23 mouse cellular contexts compared by ENCODE assay signal in the genomic region with DNA sequence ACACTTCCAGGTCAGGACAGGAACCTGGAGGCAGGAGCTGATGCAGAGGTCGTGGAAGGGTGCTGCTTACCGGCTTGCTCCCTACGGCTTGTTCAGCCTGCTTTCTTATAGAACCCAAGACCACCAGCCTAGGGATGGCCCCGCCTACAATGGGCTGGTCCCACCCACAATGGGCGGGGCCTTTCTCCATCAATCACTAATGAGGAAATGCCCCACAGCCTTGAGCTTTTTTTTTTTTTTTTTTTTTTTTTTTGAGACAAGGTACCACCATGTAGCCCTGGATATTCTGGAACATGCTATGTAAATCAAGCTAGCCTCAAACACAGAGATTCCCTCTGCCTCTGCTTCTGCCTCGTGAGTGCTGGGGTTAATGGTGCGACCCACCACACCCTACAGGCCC. TPM values are rescaled to one million over a fixed set of nuclear protein-coding genes. Genes with fewer than 3 reads are reported as not detected.
DNase-seq lines count a peak whose midpoint lies in the region; ATAC-seq lines count a peak whose summit lies in the region.
"Had no signal": no experiment of that assay in that cellular context is flagged by ENCODE, and none has a peak within 500 bp of the region (broad histone marks: within the 10 kb centered on the region; RNA-seq: fewer than 3 reads in every experiment).

No protein-coding gene starts in this region.

- peaks cover 8% of the 10 kb centered on the region for H3K36me3 ChIP-seq in intestine, embryonic 15.5 days
- peaks cover 4% of the 10 kb centered on the region; the same call in 1 of the 2 replicates for H3K36me3 ChIP-seq in intestine, embryonic 16.5 days (ENCODE audit: control insufficient read depth, insufficient read depth, low read length)
- peaks cover 2% of the 10 kb centered on the region; the same call in 1 of the 2 replicates for H3K36me3 ChIP-seq in ES-E14 (ENCODE audit: control insufficient read depth, insufficient read depth, low read length, poor library complexity, severe bottlenecking)
- peaks cover 20% of the 10 kb centered on the region for H3K36me3 ChIP-seq in embryonic facial prominence, embryonic 10.5 days (replicated peaks)
- H3K36me3 ChIP-seq in limb, embryonic 13.5 days: peaks cover 16% of the 10 kb centered on the region
- peaks cover 16% of the 10 kb centered on the region for H3K36me3 ChIP-seq in hindbrain, embryonic 14.5 days (replicated peaks; ENCODE audit: control insufficient read depth, insufficient read depth)

- H3K4me3 ChIP-seq in intestine, embryonic 15.5 days (replicated peaks): no peak overlapping the region
- H3K4me3 ChIP-seq in intestine, embryonic 16.5 days (ENCODE audit: low read length): no peak overlapping the region
- no peak overlapping the region for H3K4me3 ChIP-seq in ES-E14 (ENCODE audit: insufficient read depth in 1 of 2, low read depth in 1 of 2, low read length in 2 of 2, poor library complexity in 1 of 2, severe bottlenecking in 1 of 2)
- no peak overlapping the region for H3K4me3 ChIP-seq in embryonic facial prominence, embryonic 10.5 days
- H3K4me3 ChIP-seq in limb, embryonic 13.5 days: no peak overlapping the region
- H3K4me3 ChIP-seq in hindbrain, embryonic 14.5 days (replicated peaks; ENCODE audit: low read length): no peak overlapping the region
- H3K4me3 ChIP-seq: embryonic facial prominence, embryonic 13.5 days; forebrain, embryonic 13.5 days; gastrocnemius, adult 2 months; heart, embryonic 13.5 days; hindbrain, embryonic 12.5 days had no signal

- WGBS in intestine, embryonic 15.5 days: 81% methylated on average over 7 of the region's 7 CpGs
- 82% methylated on average over 7 of the region's 7 CpGs for WGBS in intestine, embryonic 16.5 days
- 75% methylated on average over 7 of the region's 7 CpGs for WGBS in embryonic facial prominence, embryonic 10.5 days
- WGBS in limb, embryonic 13.5 days: 87% methylated on average over 7 of the region's 7 CpGs
- 81% methylated on average over 7 of the region's 7 CpGs for WGBS in hindbrain, embryonic 14.5 days

- H3K9me3 ChIP-seq in intestine, embryonic 15.5 days: no peaks in the 10 kb centered on the region
- H3K9me3 ChIP-seq in intestine, embryonic 16.5 days (ENCODE audit: control insufficient read depth, low read length): no peaks in the 10 kb centered on the region
- no peaks in the 10 kb centered on the region for H3K9me3 ChIP-seq in ES-E14 (ENCODE audit: control insufficient read depth, insufficient read depth, low read depth, low read length)
- H3K9me3 ChIP-seq in embryonic facial prominence, embryonic 10.5 days: no peaks in the 10 kb centered on the region
- H3K9me3 ChIP-seq in limb, embryonic 13.5 days: no peaks in the 10 kb centered on the region
- no peaks in the 10 kb centered on the region for H3K9me3 ChIP-seq in hindbrain, embryonic 14.5 days (ENCODE audit: control insufficient read depth, low read length)
- H3K9me3 ChIP-seq: embryonic facial prominence, embryonic 13.5 days; forebrain, embryonic 13.5 days; heart, embryonic 13.5 days; hindbrain, embryonic 12.5 days had no signal

- H3K27ac ChIP-seq in intestine, embryonic 15.5 days: 0 out of 2 replicates have a peak overlapping the region, but pooled peaks have one; percentile 22
- no peak overlapping the region for H3K27ac ChIP-seq in intestine, embryonic 16.5 days (ENCODE audit: low read length)
- H3K27ac ChIP-seq in ES-E14 (ENCODE audit: insufficient read depth, low read depth, low read length, poor library complexity, severe bottlenecking): no peak overlapping the region
- peak overlapping the region; percentile 20; the same call in 1 of the 2 replicates for H3K27ac ChIP-seq in embryonic facial prominence, embryonic 10.5 days (replicated peaks)
- peak overlapping the region; percentile 67; the same call in 1 of the 2 replicates for H3K27ac ChIP-seq in limb, embryonic 13.5 days
- H3K27ac ChIP-seq in hindbrain, embryonic 14.5 days: no peak overlapping the region
- H3K27ac ChIP-seq: forebrain, embryonic 13.5 days; heart, embryonic 13.5 days; hindbrain, embryonic 12.5 days; hindbrain, postnatal 0 days had no signal

- in situ Hi-C loops in ES-E14 (cut with MboI; ENCODE audit: low sequenced_read_pairs in 2 of 2, unreplicated experiment in 2 of 2): no loop called here

- no peak overlapping the region for H3K4me2 ChIP-seq in intestine, embryonic 15.5 days (replicated peaks)
- H3K4me2 ChIP-seq in intestine, embryonic 16.5 days (ENCODE audit: low read depth, low read length): no peak overlapping the region
- no peak overlapping the region for H3K4me2 ChIP-seq in limb, embryonic 13.5 days (replicated peaks)
- H3K4me2 ChIP-seq in hindbrain, embryonic 14.5 days (replicated peaks): no peak overlapping the region
- H3K4me2 ChIP-seq: embryonic facial prominence, embryonic 13.5 days; forebrain, embryonic 13.5 days; heart, embryonic 13.5 days; hindbrain, embryonic 12.5 days had no signal

- ATAC-seq in intestine, embryonic 15.5 days: no peak
- ATAC-seq in intestine, embryonic 16.5 days: no peak
- ATAC-seq in limb, embryonic 13.5 days (ENCODE audit: low FRiP score, low read depth): no peak
- ATAC-seq in hindbrain, embryonic 14.5 days (ENCODE audit: low FRiP score): no peak
- ATAC-seq: activated CD4-positive, CD25-positive, alpha-beta regulatory T cell, adult 4 months; forebrain, embryonic 13.5 days; forebrain, postnatal 0 days; hindbrain, postnatal 0 days had no signal

- H3K4me1 ChIP-seq in intestine, embryonic 15.5 days (replicated peaks): peaks cover 11% of the 10 kb centered on the region
- peaks cover 6% of the 10 kb centered on the region for H3K4me1 ChIP-seq in intestine, embryonic 16.5 days (ENCODE audit: control insufficient read depth, insufficient read depth, low read length)
- no peaks in the 10 kb centered on the region for H3K4me1 ChIP-seq in ES-E14 (ENCODE audit: control insufficient read depth in 2 of 2, insufficient read depth in 2 of 2, low read length in 2 of 2, poor library complexity in 1 of 2)
- H3K4me1 ChIP-seq in embryonic facial prominence, embryonic 10.5 days: peaks cover 43% of the 10 kb centered on the region
- H3K4me1 ChIP-seq in limb, embryonic 13.5 days: peaks cover 44% of the 10 kb centered on the region
- no peaks in the 10 kb centered on the region for H3K4me1 ChIP-seq in hindbrain, embryonic 14.5 days (replicated peaks; ENCODE audit: control insufficient read depth, insufficient read depth, low read length)
- H3K4me1 ChIP-seq: forebrain, embryonic 13.5 days had no signal

- no peak for DNase-seq in ES-E14 (ENCODE audit: low read depth, low spot score)
- no peak for DNase-seq in embryonic facial prominence, embryonic 10.5 days (ENCODE audit: low spot score)
- no peak for DNase-seq in hindbrain, embryonic 14.5 days (ENCODE audit: low spot score)
- no peak for DNase-seq in heart, adult 9 months (ENCODE audit: low spot score in 2 of 2)
- DNase-seq in yolk sac, embryonic 10.5 days (ENCODE audit: low spot score): no peak
- DNase-seq: adrenal gland, adult 2 months; adrenal gland, postnatal 25 days; cerebellum, adult 18-20 months; cerebellum, adult 9-11 months; embryo, embryonic 11 days; forebrain, postnatal 0 days; gastrocnemius, postnatal 25 days; heart, postnatal 4 days had no signal

- no peaks in the 10 kb centered on the region; the same call in 1 of the 2 replicates for H3K27me3 ChIP-seq in intestine, embryonic 15.5 days (replicated peaks)
- no peaks in the 10 kb centered on the region for H3K27me3 ChIP-seq in intestine, embryonic 16.5 days (replicated peaks; ENCODE audit: control insufficient read depth, insufficient read depth, low read length)
- H3K27me3 ChIP-seq in embryonic facial prominence, embryonic 10.5 days (replicated peaks; ENCODE audit: low read depth, poor library complexity, severe bottlenecking): peaks cover 12% of the 10 kb centered on the region
- no peaks in the 10 kb centered on the region for H3K27me3 ChIP-seq in limb, embryonic 13.5 days
- H3K27me3 ChIP-seq in hindbrain, embryonic 14.5 days (ENCODE audit: control insufficient read depth, insufficient read depth, low read length): no peaks in the 10 kb centered on the region; the same call in 1 of the 2 replicates
- H3K27me3 ChIP-seq: embryonic facial prominence, embryonic 13.5 days had no signal

- no peak overlapping the region for H3K9ac ChIP-seq in intestine, embryonic 15.5 days
- no peak overlapping the region for H3K9ac ChIP-seq in intestine, embryonic 16.5 days (ENCODE audit: low read depth, low read length)
- no peak overlapping the region for H3K9ac ChIP-seq in ES-E14 (ENCODE audit: insufficient read depth, low read depth, low read length, poor library complexity, severe bottlenecking)
- H3K9ac ChIP-seq in limb, embryonic 13.5 days: no peak overlapping the region
- H3K9ac ChIP-seq in hindbrain, embryonic 14.5 days: no peak overlapping the region
- H3K9ac ChIP-seq: embryonic facial prominence, embryonic 13.5 days; forebrain, embryonic 13.5 days; forebrain, postnatal 0 days; heart, embryonic 13.5 days; hindbrain, embryonic 12.5 days had no signal

RNA-seq across cellular contexts. Expression of gene Iscu, which starts 9.3 kb away (rescaled TPM):
- polyA plus RNA-seq in intestine, embryonic 15.5 days (2015; fragmentation: Nextera tagmentation; extraction: Ambion mirVana): 107 and 115 TPM in 2 replicates
- polyA plus RNA-seq in intestine, embryonic 16.5 days (2015; fragmentation: Nextera tagmentation; extraction: Ambion mirVana): 99.0 and 114 TPM in 2 replicates
- total RNA-seq in ES-E14 (2012; rRNA removed): 78.4 and 80.1 TPM in 2 replicates
- 99.7 and 103 TPM in 2 replicates for polyA plus RNA-seq in embryonic facial prominence, embryonic 10.5 days (2016; fragmentation: Nextera tagmentation; extraction: Ambion mirVana)
- polyA plus RNA-seq in limb, embryonic 13.5 days (2015; fragmentation: Nextera tagmentation; extraction: Ambion mirVana): 96.3 and 98.5 TPM in 2 replicates
- polyA plus RNA-seq in hindbrain, embryonic 14.5 days (2014; fragmentation: Nextera tagmentation; extraction: Ambion mirVana): 81.5 and 92.4 TPM in 2 replicates

RNA-seq across cellular contexts. Expression of gene Sart3, which starts 9.6 kb away (rescaled TPM):
- 40.2 and 43.8 TPM in 2 replicates for polyA plus RNA-seq in intestine, embryonic 15.5 days (2015; fragmentation: Nextera tagmentation; extraction: Ambion mirVana)
- polyA plus RNA-seq in intestine, embryonic 16.5 days (2015; fragmentation: Nextera tagmentation; extraction: Ambion mirVana): 30.2 and 30.6 TPM in 2 replicates
- 78.0 and 100 TPM in 2 replicates for total RNA-seq in ES-E14 (2012; rRNA removed)
- 79.0 and 80.9 TPM in 2 replicates for polyA plus RNA-seq in embryonic facial prominence, embryonic 10.5 days (2016; fragmentation: Nextera tagmentation; extraction: Ambion mirVana)
- 59.8 and 60.2 TPM in 2 replicates for polyA plus RNA-seq in limb, embryonic 13.5 days (2015; fragmentation: Nextera tagmentation; extraction: Ambion mirVana)
- polyA plus RNA-seq in hindbrain, embryonic 14.5 days (2014; fragmentation: Nextera tagmentation; extraction: Ambion mirVana): 33.0 and 37.1 TPM in 2 replicates

RNA-seq across cellular contexts. Expression of gene Tmem119, which starts 18.4 kb away (rescaled TPM):
- 57.5 and 61.9 TPM in 2 replicates for polyA plus RNA-seq in intestine, embryonic 15.5 days (2015; fragmentation: Nextera tagmentation; extraction: Ambion mirVana)
- 56.6 and 63.7 TPM in 2 replicates for polyA plus RNA-seq in intestine, embryonic 16.5 days (2015; fragmentation: Nextera tagmentation; extraction: Ambion mirVana)
- 3.3 and 7.1 TPM in 2 replicates for total RNA-seq in ES-E14 (2012; rRNA removed)
- polyA plus RNA-seq in embryonic facial prominence, embryonic 10.5 days (2016; fragmentation: Nextera tagmentation; extraction: Ambion mirVana): 72.7 and 83.3 TPM in 2 replicates
- 221 and 237 TPM in 2 replicates for polyA plus RNA-seq in limb, embryonic 13.5 days (2015; fragmentation: Nextera tagmentation; extraction: Ambion mirVana)
- polyA plus RNA-seq in hindbrain, embryonic 14.5 days (2014; fragmentation: Nextera tagmentation; extraction: Ambion mirVana): 4.8 and 5.0 TPM in 2 replicates
- polyA plus RNA-seq: activated CD4-positive, CD25-positive, alpha-beta regulatory T cell, adult 4 months had no signal

RNA-seq across cellular contexts. Expression of gene Ficd, which starts 46.3 kb away (rescaled TPM):
- 5.4 and 6.2 TPM in 2 replicates for polyA plus RNA-seq in intestine, embryonic 15.5 days (2015; fragmentation: Nextera tagmentation; extraction: Ambion mirVana)
- 5.6 and 7.1 TPM in 2 replicates for polyA plus RNA-seq in intestine, embryonic 16.5 days (2015; fragmentation: Nextera tagmentation; extraction: Ambion mirVana)
- 8.6 and 10.5 TPM in 2 replicates for total RNA-seq in ES-E14 (2012; rRNA removed)
- 3.6 and 4.0 TPM in 2 replicates for polyA plus RNA-seq in embryonic facial prominence, embryonic 10.5 days (2016; fragmentation: Nextera tagmentation; extraction: Ambion mirVana)
- polyA plus RNA-seq in limb, embryonic 13.5 days (2015; fragmentation: Nextera tagmentation; extraction: Ambion mirVana): 5.8 and 6.4 TPM in 2 replicates
- polyA plus RNA-seq in hindbrain, embryonic 14.5 days (2014; fragmentation: Nextera tagmentation; extraction: Ambion mirVana): 7.0 and 7.5 TPM in 2 replicates

RNA-seq across cellular contexts. Expression of gene Selplg, which starts 50.6 kb away (rescaled TPM):
- 3.4 and 4.4 TPM in 2 replicates for polyA plus RNA-seq in intestine, embryonic 15.5 days (2015; fragmentation: Nextera tagmentation; extraction: Ambion mirVana)
- 6.8 and 7.5 TPM in 2 replicates for polyA plus RNA-seq in intestine, embryonic 16.5 days (2015; fragmentation: Nextera tagmentation; extraction: Ambion mirVana)
- 0.31 and 1.3 TPM in 2 replicates for total RNA-seq in ES-E14 (2012; rRNA removed)
- polyA plus RNA-seq in embryonic facial prominence, embryonic 10.5 days (2016; fragmentation: Nextera tagmentation; extraction: Ambion mirVana): 0.58 and 0.83 TPM in 2 replicates
- polyA plus RNA-seq in limb, embryonic 13.5 days (2015; fragmentation: Nextera tagmentation; extraction: Ambion mirVana): 2.5 TPM in 2 replicates
- 1.6 and 2.4 TPM in 2 replicates for polyA plus RNA-seq in hindbrain, embryonic 14.5 days (2014; fragmentation: Nextera tagmentation; extraction: Ambion mirVana)

Comparison
In these comparisons a context has a peak if more than half of its experiments do, and no peak if none do; other contexts are left out.
1. H3K27ac ChIP-seq: peak in intestine, embryonic 15.5 days (single experiment), embryonic facial prominence, embryonic 10.5 days (single experiment) and limb, embryonic 13.5 days (single experiment); none in intestine, embryonic 16.5 days (single experiment), ES-E14 (single experiment) and hindbrain, embryonic 14.5 days (single experiment).